Mouse (Mus musculus): ENCODE results near the gene Tnfsf13. TPM values are rescaled to one million over a fixed set of nuclear protein-coding genes. Genes with fewer than 3 reads are reported as not detected.
A peak's percentile ranks its signal among the peaks of the same experiment; 100 is the strongest.

Gene Tnfsf13
- polyA plus RNA-seq, 1 experiment from 2014 or later: 0.77 TPM

GRCm38 (mm10) chr11:69656617-69657461, 28.7 kb downstream of the Tnfsf13 start:
- Histone ChIP-seq H3K4me2 (no peak overlapping the region), H3K4me1 (replicated peaks) (peaks cover 36% of the 10 kb centered on the region), H3K27ac (replicated peaks) (no peak overlapping the region), H3K4me3 (no peak overlapping the region), H3K27me3 (no peaks in the 10 kb centered on the region), H3K36me3 (peaks cover 76% of the 10 kb centered on the region), H3K9ac (no peak overlapping the region), H3K9me3 (no peaks in the 10 kb centered on the region)
- no peak for ATAC-seq (ENCODE audit: low read depth)
- 78% methylated on average over 10 of the region's 10 CpGs for WGBS

- Histone ChIP-seq H3K4me2 (no peak overlapping the region), H3K27me3 (no peaks in the 10 kb centered on the region), H3K27ac (replicated peaks) (0 out of 2 replicates have a peak overlapping the region, but pooled peaks have one; percentile 23), H3K4me1 (replicated peaks) (peaks cover 28% of the 10 kb centered on the region), H3K36me3 (peaks cover 84% of the 10 kb centered on the region), H3K4me3 (0 out of 2 replicates have a peak overlapping the region, but pooled peaks have one; percentile 1), H3K9me3 (no peaks in the 10 kb centered on the region), H3K9ac (peak overlapping the region; percentile 52; the same call in 1 of the 2 replicates)
- WGBS: 75% methylated on average over 5 of the region's 5 CpGs
- ATAC-seq (ENCODE audit: low read depth): no peak
These were observed 29.5 kb downstream of the Tnfsf13 start for GRCm38 (mm10) chr11:69656065-69656455.

- Histone ChIP-seq H3K27ac (replicated peaks) (0 out of 2 replicates have a peak within 1 kb of the TSS, but pooled peaks have one; percentile 23), H3K4me1 (replicated peaks) (peaks cover 22% of the 10 kb centered on the region), H3K4me2 (no peak within 1 kb of the TSS), H3K36me3 (peaks cover 88% of the 10 kb centered on the region), H3K9me3 (no peaks in the 10 kb centered on the region), H3K4me3 (0 out of 2 replicates have a peak within 1 kb of the TSS, but pooled peaks have one; percentile 1), H3K27me3 (no peaks in the 10 kb centered on the region), H3K9ac (peak within 1 kb of the TSS; percentile 52; the same call in 1 of the 2 replicates)
- 26% methylated on average over 34 of the region's 34 CpGs for WGBS
- peak; percentile 75; the same call in 1 of the 2 replicates for ATAC-seq (ENCODE audit: low read depth)
These were observed 30.1 kb downstream of the Tnfsf13 start, which contains the start of gene Sox15 for GRCm38 (mm10) chr11:69655264-69656064. TSS of gene Sox15 (plus strand) at chr11:69655314.

- WGBS: 48% methylated on average over 9 of the region's 9 CpGs
- Histone ChIP-seq H3K27me3 (no peaks in the 10 kb centered on the region), H3K9me3 (no peaks in the 10 kb centered on the region), H3K27ac (replicated peaks) (0 out of 2 replicates have a peak overlapping the region, but pooled peaks have one; percentile 2), H3K4me3 (no peak overlapping the region), H3K4me1 (replicated peaks) (peaks cover 20% of the 10 kb centered on the region), H3K9ac (0 out of 2 replicates have a peak overlapping the region, but pooled peaks have one; percentile 52), H3K36me3 (peaks cover 89% of the 10 kb centered on the region), H3K4me2 (no peak overlapping the region)
- ATAC-seq (ENCODE audit: low read depth): no peak
These were observed 30.8 kb downstream of the Tnfsf13 start for GRCm38 (mm10) chr11:69654760-69655159.

- ATAC-seq (ENCODE audit: low read depth): no peak
- no peak overlapping the region for H3K9ac ChIP-seq
- H3K36me3 ChIP-seq: peaks cover 90% of the 10 kb centered on the region
- H3K4me3 ChIP-seq: no peak overlapping the region
- 79% methylated on average over 5 of the region's 5 CpGs for WGBS
- no peaks in the 10 kb centered on the region for H3K9me3 ChIP-seq
- H3K27ac ChIP-seq (replicated peaks): no peak overlapping the region
- peaks cover 20% of the 10 kb centered on the region for H3K4me1 ChIP-seq (replicated peaks)
- H3K4me2 ChIP-seq: no peak overlapping the region
- no peaks in the 10 kb centered on the region for H3K27me3 ChIP-seq
These were observed 32.2 kb downstream of the Tnfsf13 start for GRCm38 (mm10) chr11:69653399-69653798.

GRCm38 (mm10) chr11:69645860-69646259, 39.7 kb downstream of the Tnfsf13 start:
- Histone ChIP-seq H3K9ac (no peak overlapping the region), H3K4me1 (replicated peaks) (no peaks in the 10 kb centered on the region), H3K4me2 (no peak overlapping the region), H3K4me3 (no peak overlapping the region), H3K9me3 (no peaks in the 10 kb centered on the region), H3K27ac (replicated peaks) (no peak overlapping the region), H3K27me3 (no peaks in the 10 kb centered on the region), H3K36me3 (peaks cover 99% of the 10 kb centered on the region)
- 93% methylated on average over 5 of the region's 5 CpGs for WGBS
- no peak for ATAC-seq (ENCODE audit: low read depth)

GRCm38 (mm10) chr11:69635471-69635870, 50.1 kb downstream of the Tnfsf13 start:
- peaks cover 33% of the 10 kb centered on the region for H3K36me3 ChIP-seq
- H3K9me3 ChIP-seq: no peaks in the 10 kb centered on the region
- 0 out of 2 replicates have a peak overlapping the region, but pooled peaks have one; percentile 38 for H3K9ac ChIP-seq
- ATAC-seq (ENCODE audit: low read depth): no peak
- H3K27me3 ChIP-seq: no peaks in the 10 kb centered on the region
- H3K27ac ChIP-seq (replicated peaks): no peak overlapping the region
- WGBS: 89% methylated on average over 3 of the region's 3 CpGs
- peak overlapping the region; percentile 83 for H3K4me2 ChIP-seq
- peaks cover 41% of the 10 kb centered on the region for H3K4me1 ChIP-seq (replicated peaks)
- no peak overlapping the region; the same call in 1 of the 2 replicates for H3K4me3 ChIP-seq

GRCm38 (mm10) chr11:69633128-69633866, 52.3 kb downstream of the Tnfsf13 start:
- Histone ChIP-seq H3K36me3 (peaks cover 15% of the 10 kb centered on the region), H3K4me3 (peak overlapping the region; percentile 99), H3K9me3 (no peaks in the 10 kb centered on the region), H3K9ac (peak overlapping the region; percentile 99), H3K4me1 (replicated peaks) (peaks cover 41% of the 10 kb centered on the region), H3K4me2 (peak overlapping the region; percentile 83), H3K27me3 (no peaks in the 10 kb centered on the region), H3K27ac (replicated peaks) (peak overlapping the region; percentile 97)
- WGBS: 1% methylated on average over 48 of the region's 50 CpGs
- peak; percentile 59 for ATAC-seq (ENCODE audit: low read depth)

MicroRNA genes within 50 kb of the gene (microRNA counts, 519-probe panel; counts per million panel counts)
- not detected for microRNA mmu-miR-1934
- microRNA mmu-miR-467f: 3,038 counts per million, percentile 34 among the panel's probes with 10 or more counts

Small RNA genes lying within 50 kb of the gene (microRNA-seq; reads per million reads assigned to microRNA genes)
- 2.1 reads per million, percentile 7 among the genes with 10 or more reads in this experiment for gene Mir1934
- gene Mir467f: not detected

Other genes starting within 250 kb of the Tnfsf13 start
- 2.2 and 2.7 TPM in 2 replicates for gene Dnah2, start 136.7 kb downstream of the Tnfsf13 start, polyA plus RNA-seq (2015; fragmentation: Nextera tagmentation; extraction: Ambion mirVana)
- gene Efnb3, start 125.6 kb downstream of the Tnfsf13 start, polyA plus RNA-seq (2015; fragmentation: Nextera tagmentation; extraction: Ambion mirVana): 68.1 and 72.0 TPM in 2 replicates
- gene Wrap53, start 105.5 kb downstream of the Tnfsf13 start, polyA plus RNA-seq (2015; fragmentation: Nextera tagmentation; extraction: Ambion mirVana): 18.1 and 19.7 TPM in 2 replicates
- 76.0 and 77.6 TPM in 2 replicates for gene Trp53, start 105.4 kb downstream of the Tnfsf13 start, polyA plus RNA-seq (2015; fragmentation: Nextera tagmentation; extraction: Ambion mirVana)
- gene Atp1b2, start 79.8 kb downstream of the Tnfsf13 start, polyA plus RNA-seq (2015; fragmentation: Nextera tagmentation; extraction: Ambion mirVana): 29.5 and 30.4 TPM in 2 replicates
- not detected in 2 replicates for gene Shbg, start 67.9 kb downstream of the Tnfsf13 start, polyA plus RNA-seq (2015; fragmentation: Nextera tagmentation; extraction: Ambion mirVana)
- 22.6 and 27.5 TPM in 2 replicates for gene Sat2, start 63.8 kb downstream of the Tnfsf13 start, polyA plus RNA-seq (2015; fragmentation: Nextera tagmentation; extraction: Ambion mirVana)
- 45.3 and 55.1 TPM in 2 replicates for gene Fxr2, start 52.8 kb downstream of the Tnfsf13 start, polyA plus RNA-seq (2015; fragmentation: Nextera tagmentation; extraction: Ambion mirVana)
- not detected in 2 replicates for gene Sox15, start 30.5 kb downstream of the Tnfsf13 start, polyA plus RNA-seq (2015; fragmentation: Nextera tagmentation; extraction: Ambion mirVana)
- gene Mpdu1, start 23.1 kb downstream of the Tnfsf13 start, polyA plus RNA-seq (2015; fragmentation: Nextera tagmentation; extraction: Ambion mirVana): 83.2 and 92.1 TPM in 2 replicates
- 9.8 and 11.3 TPM in 2 replicates for gene Cd68, start 19.6 kb downstream of the Tnfsf13 start, polyA plus RNA-seq (2015; fragmentation: Nextera tagmentation; extraction: Ambion mirVana)
- 525 and 528 TPM in 2 replicates for gene Eif4a1, start 13.4 kb downstream of the Tnfsf13 start, polyA plus RNA-seq (2015; fragmentation: Nextera tagmentation; extraction: Ambion mirVana)
- gene Senp3, start 3.7 kb downstream of the Tnfsf13 start, polyA plus RNA-seq (2015; fragmentation: Nextera tagmentation; extraction: Ambion mirVana): 99.8 and 105 TPM in 2 replicates
- gene Tnfsf12, start 10.1 kb upstream of the Tnfsf13 start, polyA plus RNA-seq (2015; fragmentation: Nextera tagmentation; extraction: Ambion mirVana): 3.3 and 3.5 TPM in 2 replicates
- 1.4 and 1.8 TPM in 2 replicates for gene Tnfsfm13, start 10.3 kb upstream of the Tnfsf13 start, polyA plus RNA-seq (2015; fragmentation: Nextera tagmentation; extraction: Ambion mirVana)
- gene Polr2a, start 72.9 kb upstream of the Tnfsf13 start, polyA plus RNA-seq (2015; fragmentation: Nextera tagmentation; extraction: Ambion mirVana): 22.9 and 27.2 TPM in 2 replicates
- 0.13 TPM in 1 of 2 replicates, not detected in the other for gene Slc35g3, start 76.2 kb upstream of the Tnfsf13 start, polyA plus RNA-seq (2015; fragmentation: Nextera tagmentation; extraction: Ambion mirVana)
- 2.5 and 2.9 TPM in 2 replicates for gene Zbtb4, start 80.1 kb upstream of the Tnfsf13 start, polyA plus RNA-seq (2015; fragmentation: Nextera tagmentation; extraction: Ambion mirVana)
- gene Chrnb1, start 110.2 kb upstream of the Tnfsf13 start, polyA plus RNA-seq (2015; fragmentation: Nextera tagmentation; extraction: Ambion mirVana): 2.4 and 4.5 TPM in 2 replicates
- gene Fgf11, start 116.1 kb upstream of the Tnfsf13 start, polyA plus RNA-seq (2015; fragmentation: Nextera tagmentation; extraction: Ambion mirVana): 6.8 and 8.9 TPM in 2 replicates
- 0.74 and 1.4 TPM in 2 replicates for gene Tmem102, start 119.8 kb upstream of the Tnfsf13 start, polyA plus RNA-seq (2015; fragmentation: Nextera tagmentation; extraction: Ambion mirVana)
- not detected in 2 replicates for gene Gm39566, start 129.5 kb upstream of the Tnfsf13 start, polyA plus RNA-seq (2015; fragmentation: Nextera tagmentation; extraction: Ambion mirVana)
- not detected in 2 replicates for gene Spem2, start 132.7 kb upstream of the Tnfsf13 start, polyA plus RNA-seq (2015; fragmentation: Nextera tagmentation; extraction: Ambion mirVana)
- gene Spem1, start 136.4 kb upstream of the Tnfsf13 start, polyA plus RNA-seq (2015; fragmentation: Nextera tagmentation; extraction: Ambion mirVana): 0.43 and 0.98 TPM in 2 replicates
- 17.1 and 18.1 TPM in 2 replicates for gene Nlgn2, start 152.0 kb upstream of the Tnfsf13 start, polyA plus RNA-seq (2015; fragmentation: Nextera tagmentation; extraction: Ambion mirVana)
- 321 and 416 TPM in 2 replicates for gene Tmem256, start 152.7 kb upstream of the Tnfsf13 start, polyA plus RNA-seq (2015; fragmentation: Nextera tagmentation; extraction: Ambion mirVana)
- 62.5 and 65.6 TPM in 2 replicates for gene Plscr3, start 160.6 kb upstream of the Tnfsf13 start, polyA plus RNA-seq (2015; fragmentation: Nextera tagmentation; extraction: Ambion mirVana)
- gene Tnk1, start 172.9 kb upstream of the Tnfsf13 start, polyA plus RNA-seq (2015; fragmentation: Nextera tagmentation; extraction: Ambion mirVana): 0.29 and 0.51 TPM in 2 replicates
- not detected in 2 replicates for gene Tmem95, start 192.2 kb upstream of the Tnfsf13 start, polyA plus RNA-seq (2015; fragmentation: Nextera tagmentation; extraction: Ambion mirVana)
- gene Kctd11, start 195.6 kb upstream of the Tnfsf13 start, polyA plus RNA-seq (2015; fragmentation: Nextera tagmentation; extraction: Ambion mirVana): 2.0 and 3.3 TPM in 2 replicates
- gene Acap1, start 209.8 kb upstream of the Tnfsf13 start, polyA plus RNA-seq (2015; fragmentation: Nextera tagmentation; extraction: Ambion mirVana): 0.28 and 0.80 TPM in 2 replicates
- 10.9 and 11.7 TPM in 2 replicates for gene 2810408A11Rik, start 215.2 kb upstream of the Tnfsf13 start, polyA plus RNA-seq (2015; fragmentation: Nextera tagmentation; extraction: Ambion mirVana)
- gene Neurl4, start 215.3 kb upstream of the Tnfsf13 start, polyA plus RNA-seq (2015; fragmentation: Nextera tagmentation; extraction: Ambion mirVana): 13.8 and 20.5 TPM in 2 replicates
- gene Gps2, start 228.1 kb upstream of the Tnfsf13 start, polyA plus RNA-seq (2015; fragmentation: Nextera tagmentation; extraction: Ambion mirVana): 60.4 and 76.5 TPM in 2 replicates
- gene Eif5a, start 236.2 kb upstream of the Tnfsf13 start, polyA plus RNA-seq (2015; fragmentation: Nextera tagmentation; extraction: Ambion mirVana): 1,157 and 1,178 TPM in 2 replicates

All from neural tube, embryonic 13.5 days (tissue).